Mouse (Mus musculus) activated CD4-positive, CD25-positive, alpha-beta regulatory T cell, adult 4 months (primary cell): ENCODE measurements around the gene Plpp1. TPM values are rescaled to one million over a fixed set of nuclear protein-coding genes. Genes with fewer than 3 reads are reported as not detected.
A peak's percentile ranks its signal among the peaks of the same experiment; 100 is the strongest.

Experiments used
- ATAC-seq: one replicate; pipeline ENCODE4 v1.8.0; 2017
- polyA plus RNA-seq, 2 experiments: library from polyadenylated mRNA; unstranded; fragments of 100-300 nt; shearing (Covaris generic); gene quantifications; one replicate each; pipeline ENCODE4 v1.2.1; 2017

Plpp1 gene
- polyA plus RNA-seq: 1 to 10 TPM; 1.6 to 1.8 TPM

DNA sequence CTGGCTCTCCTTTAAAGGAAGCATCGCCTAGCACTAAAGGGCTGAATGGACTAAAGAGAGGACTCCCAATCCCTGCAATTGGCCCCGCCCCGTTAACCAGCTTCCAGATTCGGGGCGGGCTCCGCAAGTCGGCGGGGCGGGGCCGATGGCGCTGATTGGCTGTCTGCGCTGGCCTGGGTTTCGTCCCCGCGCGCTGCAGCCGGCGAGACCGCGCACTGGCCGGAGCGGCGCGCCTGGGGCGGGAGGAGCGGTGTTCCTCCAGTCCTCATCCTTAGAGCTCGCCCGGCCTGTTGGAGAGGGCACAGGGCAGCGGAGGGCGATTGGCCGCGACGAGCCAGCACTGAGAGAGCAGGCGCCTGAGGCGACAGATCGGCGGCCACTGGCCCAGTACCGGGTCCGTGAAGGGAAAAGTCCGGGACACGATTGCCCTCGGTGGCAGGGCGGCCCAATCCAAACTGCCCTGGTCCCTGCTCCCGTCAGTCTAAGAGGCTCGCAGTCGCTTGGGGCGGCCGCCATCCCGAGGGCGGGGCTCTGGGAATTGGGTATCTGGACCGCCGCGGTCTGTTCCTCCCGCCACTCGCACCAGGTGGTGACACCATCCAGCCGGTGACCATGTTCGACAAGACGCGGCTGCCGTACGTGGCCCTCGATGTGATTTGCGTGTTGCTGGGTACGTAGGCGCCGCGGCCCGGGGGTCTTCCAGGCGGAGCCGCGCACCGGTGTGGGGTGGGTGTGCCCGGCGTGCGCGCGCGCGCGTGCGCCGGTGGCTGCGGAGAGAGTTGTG is at the start of gene Plpp1:
Plpp1 (plus strand) TSS at position 196 of the 784 bp plus-strand sequence.
- peak; percentile 58 for ATAC-seq

- ATAC-seq: no peak
Measured at GRCm38 (mm10) chr13:112751454-112752308, 48.9 kb upstream of the Plpp1 start.

GRCm38 (mm10) chr13:112752309-112752975 is 48.1 kb upstream of the Plpp1 start:
- ATAC-seq: no peak

- no peak for ATAC-seq
Measured at GRCm38 (mm10) chr13:112753522-112753921, 47.1 kb upstream of the Plpp1 start.

- no peak for ATAC-seq
Measured at GRCm38 (mm10) chr13:112754871-112755270, 45.7 kb upstream of the Plpp1 start.

DNA sequence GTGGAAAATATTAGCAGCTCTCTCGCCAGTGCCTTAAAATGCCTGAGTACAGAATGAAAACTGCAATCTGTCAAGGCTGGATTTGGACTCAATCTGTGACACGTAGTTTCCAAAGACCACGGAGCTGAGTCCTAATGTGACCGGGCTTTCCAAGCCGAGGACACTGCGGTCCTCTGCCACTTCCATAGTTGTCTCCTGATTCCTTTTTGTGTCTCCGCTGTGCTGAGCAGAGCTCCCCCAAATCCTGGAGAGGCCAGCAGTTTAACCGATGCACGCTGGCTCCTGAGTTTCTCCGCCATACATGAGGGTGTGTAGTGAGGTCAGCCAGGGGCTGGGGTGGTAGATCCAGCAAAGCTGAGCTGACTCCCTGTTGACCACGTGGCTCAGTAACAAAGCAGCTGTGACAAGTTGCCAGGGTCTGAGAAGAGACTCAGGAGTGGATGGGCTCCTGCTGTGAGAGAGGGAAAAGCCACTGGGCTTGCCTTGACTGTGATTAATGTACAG is 45.0 kb upstream of the Plpp1 start:
- ATAC-seq: no peak

DNA sequence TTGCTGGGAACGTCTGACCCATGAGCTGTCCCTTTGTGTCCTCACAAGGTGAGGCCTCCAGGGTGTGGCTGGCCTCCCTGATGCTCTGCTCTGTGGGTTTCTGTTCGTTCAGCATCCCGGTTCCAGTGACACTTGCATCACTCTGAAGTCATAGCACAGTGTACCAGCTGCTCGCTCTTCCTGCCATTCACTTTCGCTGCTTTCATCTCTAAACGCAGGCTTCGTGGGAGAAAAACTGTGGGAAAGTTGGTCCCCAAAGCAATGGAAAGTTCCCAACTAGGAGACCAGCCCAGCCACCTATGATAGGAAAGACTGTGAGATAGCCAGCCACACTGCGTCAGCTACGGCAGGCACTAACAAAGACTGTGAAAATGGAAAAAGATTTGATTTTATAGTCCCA is 43.2 kb upstream of the Plpp1 start:
- ATAC-seq: no peak

- no peak for ATAC-seq
Measured at GRCm38 (mm10) chr13:112758546-112759090, 42.0 kb upstream of the Plpp1 start.

GRCm38 (mm10) chr13:112759364-112759763 is 41.2 kb upstream of the Plpp1 start:
- no peak for ATAC-seq

DNA sequence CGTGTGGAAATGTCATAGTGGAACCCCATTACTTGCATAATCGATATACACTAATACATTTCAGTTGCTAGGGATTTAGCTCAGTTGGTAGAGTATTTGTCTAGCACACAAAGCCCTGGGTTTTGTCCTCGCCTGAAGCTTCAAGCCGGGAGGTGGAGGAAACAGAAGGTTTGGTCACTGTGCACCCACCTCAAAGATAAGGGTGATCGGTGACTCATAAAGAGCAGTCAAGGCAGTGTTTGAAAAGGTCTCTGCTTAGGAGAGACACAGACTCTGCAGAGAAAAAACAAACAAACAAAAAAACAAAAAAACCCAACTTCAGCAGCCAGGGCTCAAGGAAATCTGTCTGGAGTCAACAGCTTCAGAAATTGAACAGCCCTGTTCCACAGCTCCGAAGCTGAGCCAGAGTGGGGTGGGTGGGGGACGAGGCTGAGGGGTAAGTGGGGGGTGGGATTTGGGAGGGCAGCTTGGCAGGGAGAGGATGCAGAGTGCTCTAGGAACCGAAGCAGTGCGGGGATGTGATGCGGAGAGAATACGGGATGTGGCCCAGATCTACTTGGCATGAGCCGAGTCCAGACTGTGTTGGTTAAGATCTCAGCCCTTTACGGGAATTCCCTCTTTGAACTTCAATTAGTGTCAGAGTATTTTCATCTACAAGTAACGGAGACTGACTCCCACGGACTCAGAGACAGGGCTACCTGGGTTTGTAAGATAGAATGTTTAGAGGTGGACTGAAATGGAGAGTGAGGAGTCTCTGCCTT is 40.6 kb upstream of the Plpp1 start:
- ATAC-seq: no peak

DNA sequence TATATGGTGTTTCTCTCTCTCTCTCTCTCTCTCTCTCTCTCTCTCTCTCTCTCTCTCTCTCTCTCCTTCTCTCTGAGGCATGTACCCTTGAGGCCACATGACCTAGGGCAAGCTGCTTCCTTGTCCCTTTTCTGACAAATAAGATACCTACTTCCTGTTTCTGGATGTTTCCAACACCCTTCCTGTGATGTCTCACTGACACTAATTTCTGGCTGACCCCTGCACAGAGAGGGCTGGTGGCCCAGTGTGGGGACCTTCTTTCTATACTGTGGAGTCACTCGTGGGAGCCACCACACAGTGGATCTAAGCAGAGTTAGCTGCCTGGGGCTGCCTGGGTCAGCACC is 40.1 kb upstream of the Plpp1 start:
- ATAC-seq: peak; percentile 52

- ATAC-seq: no peak
Measured at GRCm38 (mm10) chr13:112761787-112762186, 38.8 kb upstream of the Plpp1 start.

GRCm38 (mm10) chr13:112762548-112762947 is 38.0 kb upstream of the Plpp1 start:
- ATAC-seq: no peak

DNA sequence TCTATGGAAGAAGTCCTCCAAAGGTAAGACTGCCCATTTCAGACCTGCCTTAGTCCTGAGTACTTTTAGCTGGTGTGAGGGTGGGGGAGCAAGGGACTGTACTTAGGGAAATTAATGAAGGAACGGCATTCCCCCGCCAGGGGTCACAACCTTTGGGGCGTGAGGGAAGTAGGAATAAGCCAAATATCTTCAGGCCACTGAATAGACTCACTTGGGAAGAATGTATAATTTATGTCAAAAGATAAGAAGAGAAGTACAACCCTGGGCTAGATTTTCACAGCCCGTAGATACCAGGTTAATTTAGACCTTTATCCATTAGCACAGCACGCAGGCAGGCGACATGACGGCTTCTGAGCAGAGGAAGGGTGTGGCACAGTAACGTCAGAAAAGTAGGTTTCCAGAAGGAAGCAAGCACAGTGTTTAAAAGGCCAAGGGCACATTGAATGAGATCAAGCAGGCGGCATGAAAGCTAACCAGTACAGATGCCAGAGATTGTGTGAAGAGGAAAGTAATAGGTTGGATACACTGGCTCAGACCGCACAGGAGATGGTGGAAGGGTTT is 37.0 kb upstream of the Plpp1 start:
- no peak for ATAC-seq

- no peak for ATAC-seq
Measured at GRCm38 (mm10) chr13:112764556-112764955, 36.0 kb upstream of the Plpp1 start.

DNA sequence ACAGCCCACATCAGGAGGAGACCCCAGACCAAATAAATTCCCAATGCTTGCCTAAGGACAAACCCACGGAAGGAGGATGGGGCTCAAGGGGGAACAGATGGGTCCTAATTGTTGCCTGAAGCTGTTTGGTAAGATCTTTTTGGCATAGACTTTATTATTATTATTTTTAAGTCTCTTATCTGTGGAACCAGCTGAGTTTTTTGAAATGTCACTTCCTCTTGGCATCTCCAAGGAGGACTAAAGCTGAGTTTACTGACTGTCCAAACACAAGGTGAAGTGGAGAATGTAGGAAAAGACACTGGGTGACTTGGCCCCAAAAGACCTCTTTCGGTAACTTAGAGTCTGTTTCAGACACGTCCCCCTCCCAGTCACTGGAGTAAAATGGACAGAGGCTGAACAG is 34.9 kb upstream of the Plpp1 start:
- no peak for ATAC-seq

DNA sequence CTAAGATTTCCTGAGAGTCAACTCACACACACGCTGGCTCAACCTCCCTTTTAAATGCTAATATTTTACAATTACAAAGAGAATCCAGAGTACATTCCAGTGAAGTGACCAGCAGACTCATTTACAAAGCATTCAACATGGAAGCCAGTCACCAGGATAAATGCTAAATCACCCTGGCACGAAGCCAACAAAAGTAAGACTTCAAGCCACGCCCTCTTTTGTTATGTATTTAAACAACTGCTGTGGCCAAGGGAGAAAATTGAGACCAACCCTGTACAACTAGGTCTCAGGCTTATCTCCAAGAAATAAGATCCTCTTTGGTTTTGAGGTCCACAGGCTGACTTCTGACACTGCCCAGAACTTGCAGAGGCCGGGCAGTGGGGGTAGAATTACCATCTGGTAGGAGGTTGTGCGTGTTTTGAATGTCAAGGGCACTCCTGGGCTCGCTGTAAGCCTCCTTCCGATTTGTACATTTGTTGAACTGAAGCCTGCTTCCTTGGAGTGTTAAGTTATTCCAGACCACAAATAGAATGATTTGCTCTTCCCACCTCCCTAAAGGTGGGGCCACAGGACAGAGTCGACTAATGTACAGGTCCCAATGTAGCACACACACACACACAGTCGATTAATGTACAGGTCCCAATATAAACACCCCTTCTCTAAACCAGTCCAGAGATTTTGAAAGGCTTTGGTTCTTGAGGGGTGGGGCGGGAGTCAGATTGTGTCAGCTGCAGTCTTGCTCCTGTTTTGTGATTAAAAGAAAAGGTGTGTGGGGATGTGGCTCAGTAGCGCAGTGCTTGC is 29.9 kb upstream of the Plpp1 start:
- ATAC-seq: no peak

DNA sequence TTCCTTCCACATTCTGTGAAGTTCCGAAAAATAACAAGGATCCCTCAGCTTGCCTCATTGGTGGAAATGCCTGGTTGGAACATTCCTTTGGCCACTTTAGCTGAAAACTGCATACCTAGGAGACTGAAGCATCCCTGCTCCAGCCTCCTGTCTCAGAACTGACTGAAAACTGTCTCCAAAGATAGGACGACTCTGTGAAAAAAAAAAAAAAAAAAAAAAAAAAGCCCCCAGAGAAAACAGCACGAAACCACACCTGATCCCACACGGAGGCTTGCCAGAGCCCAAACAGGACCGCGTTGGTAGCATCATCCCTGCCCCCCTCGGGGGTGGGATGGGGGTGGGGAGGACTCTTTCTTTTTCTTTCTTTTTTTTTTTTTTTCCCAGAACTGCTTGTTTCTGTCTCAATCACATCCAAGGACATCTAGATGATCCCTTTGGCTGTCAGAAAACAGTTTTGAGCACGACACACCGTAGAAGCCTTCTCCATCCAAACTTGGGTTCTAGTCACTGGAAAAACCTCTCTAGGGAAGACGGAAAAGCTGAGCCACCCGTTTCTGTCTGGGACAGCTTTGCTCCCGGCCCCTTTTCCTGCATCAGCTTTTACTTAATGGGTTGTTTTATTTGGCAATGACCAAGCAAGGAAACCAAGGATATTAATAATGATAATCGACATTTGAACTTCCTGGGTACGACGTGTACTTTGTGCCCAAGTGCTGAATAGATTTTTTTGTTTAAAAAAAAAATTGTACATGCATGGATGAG is 29.0 kb upstream of the Plpp1 start:
- ATAC-seq: no peak

DNA sequence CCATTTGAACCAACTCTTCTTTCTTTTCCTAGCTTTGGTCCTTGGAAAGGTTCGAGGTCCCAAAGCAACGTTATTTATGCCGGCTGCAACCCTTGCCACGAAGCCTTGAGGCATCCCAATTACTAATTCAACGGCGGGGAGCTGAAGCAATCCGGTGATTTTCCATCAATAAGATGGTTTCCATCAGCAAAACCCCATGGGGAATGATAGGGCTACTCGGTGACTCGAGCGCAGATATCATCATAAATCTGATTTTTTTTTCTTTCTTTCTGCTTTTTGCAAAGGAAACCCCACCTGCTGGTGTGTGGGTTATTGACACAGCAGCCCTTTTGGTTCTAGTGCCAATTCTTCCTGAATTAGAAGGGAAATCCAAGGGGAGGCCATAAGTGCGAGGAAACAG is 28.3 kb upstream of the Plpp1 start:
- no peak for ATAC-seq

GRCm38 (mm10) chr13:112772861-112773260 is 27.7 kb upstream of the Plpp1 start:
- no peak for ATAC-seq
